Mouse (Mus musculus): ENCODE measurements around the gene Crybg1. TPM values are rescaled to one million over a fixed set of nuclear protein-coding genes. Genes with fewer than 3 reads are reported as not detected.

Gene Crybg1
- polyA plus RNA-seq, 1 experiment from 2014 or later = 0.30 TPM

- 28% methylated on average over 1 of the region's 1 CpGs for WGBS (ENCODE audit: insufficient replicate concordance)
- Histone ChIP-seq H3K4me1 (no peaks in the 10 kb centered on the region), H3K27ac (no peak overlapping the region), H3K27me3 (replicated peaks) (peaks cover 4% of the 10 kb centered on the region), H3K9me3 (replicated peaks) (no peaks in the 10 kb centered on the region), H3K4me2 (no peak overlapping the region), H3K4me3 (no peak overlapping the region), H3K9ac (no peak overlapping the region), H3K36me3 (no peaks in the 10 kb centered on the region)
- ATAC-seq = no peak
Measured at GRCm38 (mm10) chr10:44027226-44027625, 121.4 kb downstream of the Crybg1 start.

- Histone ChIP-seq H3K9ac (no peak overlapping the region), H3K36me3 (no peaks in the 10 kb centered on the region), H3K4me2 (no peak overlapping the region), H3K4me3 (no peak overlapping the region), H3K9me3 (replicated peaks) (no peaks in the 10 kb centered on the region), H3K27ac (no peak overlapping the region), H3K27me3 (replicated peaks) (peaks cover 8% of the 10 kb centered on the region), H3K4me1 (no peaks in the 10 kb centered on the region)
- 72% methylated on average over 1 of the region's 1 CpGs for WGBS (ENCODE audit: insufficient replicate concordance)
- ATAC-seq = no peak
Measured at GRCm38 (mm10) chr10:44026105-44026504, 122.5 kb downstream of the Crybg1 start.

GRCm38 (mm10) chr10:44024705-44025104 is 123.9 kb downstream of the Crybg1 start:
- Histone ChIP-seq H3K27ac (no peak overlapping the region), H3K4me2 (no peak overlapping the region), H3K4me1 (no peaks in the 10 kb centered on the region), H3K9me3 (replicated peaks) (no peaks in the 10 kb centered on the region), H3K4me3 (no peak overlapping the region), H3K9ac (no peak overlapping the region), H3K27me3 (replicated peaks) (peaks cover 16% of the 10 kb centered on the region), H3K36me3 (no peaks in the 10 kb centered on the region)
- ATAC-seq = no peak
- WGBS (ENCODE audit: insufficient replicate concordance) = 31% methylated on average over 10 of the region's 10 CpGs

GRCm38 (mm10) chr10:44020141-44020540 is 128.5 kb downstream of the Crybg1 start:
- ATAC-seq = no peak
- Histone ChIP-seq H3K9ac (no peak overlapping the region), H3K27me3 (replicated peaks) (peaks cover 24% of the 10 kb centered on the region), H3K4me3 (no peak overlapping the region), H3K36me3 (no peaks in the 10 kb centered on the region), H3K9me3 (replicated peaks) (no peaks in the 10 kb centered on the region), H3K4me2 (no peak overlapping the region), H3K4me1 (no peaks in the 10 kb centered on the region), H3K27ac (no peak overlapping the region)
- WGBS (ENCODE audit: insufficient replicate concordance) = 57% methylated on average over 4 of the region's 4 CpGs

GRCm38 (mm10) chr10:44018562-44018961 is 130.1 kb downstream of the Crybg1 start:
- H3K4me2 ChIP-seq = no peak overlapping the region
- H3K36me3 ChIP-seq = no peaks in the 10 kb centered on the region
- WGBS (ENCODE audit: insufficient replicate concordance) = 61% methylated on average over 4 of the region's 4 CpGs
- H3K4me1 ChIP-seq = no peaks in the 10 kb centered on the region
- H3K9me3 ChIP-seq (replicated peaks) = no peaks in the 10 kb centered on the region
- no peak overlapping the region for H3K4me3 ChIP-seq
- H3K27ac ChIP-seq = no peak overlapping the region
- no peak overlapping the region for H3K9ac ChIP-seq
- peaks cover 20% of the 10 kb centered on the region; the same call in 1 of the 2 replicates for H3K27me3 ChIP-seq (replicated peaks)
- ATAC-seq = no peak

GRCm38 (mm10) chr10:44015631-44016030 is 133.0 kb downstream of the Crybg1 start:
- H3K9ac ChIP-seq = no peak overlapping the region
- peaks cover 25% of the 10 kb centered on the region; the same call in 1 of the 2 replicates for H3K27me3 ChIP-seq (replicated peaks)
- no peaks in the 10 kb centered on the region for H3K36me3 ChIP-seq
- no peak overlapping the region for H3K27ac ChIP-seq
- H3K9me3 ChIP-seq (replicated peaks) = no peaks in the 10 kb centered on the region
- ATAC-seq = no peak
- 57% methylated on average over 2 of the region's 2 CpGs for WGBS (ENCODE audit: insufficient replicate concordance)
- H3K4me3 ChIP-seq = no peak overlapping the region
- H3K4me1 ChIP-seq = no peaks in the 10 kb centered on the region
- no peak overlapping the region for H3K4me2 ChIP-seq

GRCm38 (mm10) chr10:44013885-44014284 is 134.8 kb downstream of the Crybg1 start:
- H3K27me3 ChIP-seq (replicated peaks) = peaks cover 18% of the 10 kb centered on the region
- 49% methylated on average over 4 of the region's 4 CpGs for WGBS (ENCODE audit: insufficient replicate concordance)

GRCm38 (mm10) chr10:44011408-44011807 is 137.2 kb downstream of the Crybg1 start:
- no peak overlapping the region for H3K4me3 ChIP-seq
- H3K9me3 ChIP-seq (replicated peaks) = no peaks in the 10 kb centered on the region
- H3K4me1 ChIP-seq = no peaks in the 10 kb centered on the region
- 55% methylated on average over 7 of the region's 7 CpGs for WGBS (ENCODE audit: insufficient replicate concordance)
- H3K9ac ChIP-seq = no peak overlapping the region
- peaks cover 39% of the 10 kb centered on the region for H3K27me3 ChIP-seq (replicated peaks)
- no peak overlapping the region for H3K4me2 ChIP-seq
- no peak overlapping the region for H3K27ac ChIP-seq
- ATAC-seq = no peak
- H3K36me3 ChIP-seq = no peaks in the 10 kb centered on the region

More at GRCm38 (mm10) chr10:44013885-44014284, 134.8 kb downstream of the Crybg1 start:
- Histone ChIP-seq H3K36me3 (no peaks in the 10 kb centered on the region), H3K4me1 (no peaks in the 10 kb centered on the region), H3K9me3 (replicated peaks) (no peaks in the 10 kb centered on the region), H3K4me3 (no peak overlapping the region), H3K27ac (no peak overlapping the region), H3K9ac (no peak overlapping the region), H3K4me2 (no peak overlapping the region)
- no peak for ATAC-seq

GRCm38 (mm10) chr10:44008808-44009207 is 139.8 kb downstream of the Crybg1 start:
- Histone ChIP-seq H3K27me3 (replicated peaks) (peaks cover 65% of the 10 kb centered on the region), H3K4me3 (no peak overlapping the region), H3K27ac (no peak overlapping the region), H3K4me2 (no peak overlapping the region), H3K4me1 (peaks cover 13% of the 10 kb centered on the region), H3K36me3 (no peaks in the 10 kb centered on the region), H3K9ac (no peak overlapping the region), H3K9me3 (replicated peaks) (no peaks in the 10 kb centered on the region)
- ATAC-seq = no peak

GRCm38 (mm10) chr10:44006815-44007214 is 141.8 kb downstream of the Crybg1 start:
- 63% methylated on average over 4 of the region's 4 CpGs for WGBS (ENCODE audit: insufficient replicate concordance)
- Histone ChIP-seq H3K27ac (no peak overlapping the region), H3K4me1 (peaks cover 24% of the 10 kb centered on the region), H3K4me2 (no peak overlapping the region), H3K36me3 (no peaks in the 10 kb centered on the region), H3K27me3 (replicated peaks) (peaks cover 82% of the 10 kb centered on the region), H3K9ac (no peak overlapping the region), H3K4me3 (no peak overlapping the region), H3K9me3 (replicated peaks) (no peaks in the 10 kb centered on the region)
- ATAC-seq = no peak

- WGBS (ENCODE audit: insufficient replicate concordance) = 3% methylated on average over 40 of the region's 40 CpGs
- Histone ChIP-seq H3K27me3 (replicated peaks) (peaks cover 85% of the 10 kb centered on the region), H3K9ac (no peak overlapping the region)
Measured at GRCm38 (mm10) chr10:44005677-44006641, 142.7 kb downstream of the Crybg1 start.

GRCm38 (mm10) chr10:44004221-44004751 is 144.4 kb downstream of the Crybg1 start:
- Histone ChIP-seq H3K36me3 (no peaks in the 10 kb centered on the region), H3K4me2 (peak overlapping the region; percentile 79), H3K27me3 (replicated peaks) (peaks cover 88% of the 10 kb centered on the region), H3K9ac (no peak overlapping the region), H3K4me3 (peak overlapping the region; percentile 67), H3K9me3 (replicated peaks) (no peaks in the 10 kb centered on the region), H3K27ac (no peak overlapping the region), H3K4me1 (peaks cover 33% of the 10 kb centered on the region)
- 2% methylated on average over 33 of the region's 33 CpGs for WGBS (ENCODE audit: insufficient replicate concordance)
- ATAC-seq = no peak

More at GRCm38 (mm10) chr10:44005677-44006641, 142.7 kb downstream of the Crybg1 start:
- Histone ChIP-seq H3K4me3 (peak overlapping the region; percentile 39), H3K4me2 (peak overlapping the region; percentile 62), H3K9me3 (replicated peaks) (no peaks in the 10 kb centered on the region), H3K36me3 (no peaks in the 10 kb centered on the region), H3K27ac (no peak overlapping the region), H3K4me1 (peaks cover 25% of the 10 kb centered on the region)
- ATAC-seq = no peak
